Mouse (Mus musculus) forelimb bud, embryonic 11.5 days (tissue): Measurements from ENCODE around the gene Ptprs.

Experiments
- DNase-seq: peaks from one replicate; pipeline ENCODE4 v3.0.0-alpha.2; 2012; ENCODE audit warnings: low read depth, low spot score

Gene Ptprs

GRCm38 (mm10) chr17:56379281-56379834, 96.9 kb downstream of the Ptprs start:
- no peak for DNase-seq

DNA sequence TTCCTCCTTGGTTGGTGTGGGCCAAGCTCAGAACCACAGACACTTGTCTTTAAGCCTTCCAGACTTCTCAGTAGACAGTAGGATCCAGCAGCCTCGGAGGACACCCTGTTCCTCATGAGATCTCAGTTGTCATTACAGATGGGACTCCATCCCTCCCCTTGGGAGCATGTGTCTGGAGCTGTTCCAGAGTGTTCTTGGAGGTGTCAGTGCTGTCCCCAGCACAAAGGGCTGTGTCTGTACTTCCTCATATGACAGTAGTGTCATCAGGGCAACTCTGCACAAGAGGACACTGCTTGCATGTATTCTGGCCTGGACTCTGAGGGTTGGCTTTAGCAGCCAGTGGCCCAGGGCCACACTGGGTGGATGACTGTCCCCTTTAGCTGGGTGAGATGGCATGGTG, 101.4 kb downstream of the Ptprs start:
- DNase-seq: no peak

GRCm38 (mm10) chr17:56373136-56374034, 102.9 kb downstream of the Ptprs start:
- DNase-seq: no peak

DNA sequence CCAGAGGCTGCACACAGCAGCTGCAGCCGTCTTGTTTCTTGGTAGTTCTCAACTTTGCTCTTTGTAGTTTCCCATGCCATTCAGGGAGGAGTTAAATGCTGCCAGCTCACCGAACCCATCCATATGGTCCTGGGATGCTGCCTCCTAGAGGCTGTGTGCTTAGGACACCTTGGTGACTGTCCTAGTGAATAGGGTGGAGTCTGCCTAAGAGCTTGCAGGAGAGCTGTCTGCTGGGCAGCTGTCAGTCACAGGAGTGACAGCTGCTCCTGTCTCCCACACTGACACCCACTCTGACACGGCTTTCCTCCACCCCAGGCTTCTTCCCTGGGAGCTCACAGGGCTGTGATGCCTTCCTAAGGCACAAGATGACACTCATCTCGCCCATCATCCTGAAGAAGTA, 104.2 kb downstream of the Ptprs start:
- no peak for DNase-seq

DNA sequence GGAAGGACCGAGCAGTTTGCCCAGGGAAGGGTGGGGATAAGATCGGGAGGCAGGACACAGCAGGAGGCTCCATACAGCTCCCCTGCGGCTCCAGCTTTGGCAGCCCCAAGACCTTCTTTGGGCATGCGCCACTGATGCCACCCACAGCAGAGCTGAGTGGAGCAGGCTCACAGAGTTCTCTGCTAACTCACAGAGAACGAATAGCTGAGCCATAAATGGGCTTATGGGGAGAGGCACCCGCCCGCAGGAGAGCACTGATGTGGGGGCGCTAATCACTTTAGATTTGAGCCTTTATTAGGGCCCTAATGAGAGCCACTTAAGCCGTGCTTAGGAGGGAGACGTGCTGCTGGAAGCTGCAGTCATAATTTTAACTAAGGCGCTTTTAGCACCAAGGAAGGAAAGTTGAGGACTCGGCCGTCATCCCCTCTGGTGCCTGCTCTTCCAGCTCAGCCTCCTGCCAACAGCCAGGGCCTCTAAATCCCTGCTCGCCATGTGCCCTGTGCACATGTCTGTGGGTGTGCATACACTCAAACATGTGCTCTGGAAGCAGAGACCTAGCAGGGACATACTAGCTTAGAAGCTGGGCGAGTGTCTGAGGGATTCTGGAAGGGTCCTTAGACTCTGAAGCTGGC, 105.1 kb downstream of the Ptprs start:
- DNase-seq: no peak

DNA sequence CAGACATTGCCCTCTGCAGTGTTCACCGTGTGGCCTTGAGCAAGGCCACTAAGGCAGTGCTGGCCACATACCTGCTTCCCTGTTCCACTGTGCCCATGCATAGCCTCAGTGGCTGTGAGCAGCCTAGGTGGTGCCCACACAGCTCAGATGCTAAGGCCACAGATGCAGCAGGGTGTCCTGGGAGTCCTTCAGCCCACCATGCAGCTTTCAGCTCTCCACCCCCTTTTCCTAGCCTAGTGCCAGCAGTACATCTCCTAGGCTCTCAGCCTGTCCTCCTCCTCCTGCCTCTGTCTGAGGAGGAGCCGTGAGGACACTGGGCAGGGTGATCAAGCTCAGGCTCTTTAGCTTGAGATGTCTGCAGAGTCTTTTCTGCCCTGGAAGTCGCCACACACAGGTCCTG, 106.2 kb downstream of the Ptprs start:
- DNase-seq: no peak

GRCm38 (mm10) chr17:56368291-56368790, 107.9 kb downstream of the Ptprs start:
- DNase-seq: no peak

GRCm38 (mm10) chr17:56365791-56366673, 110.3 kb downstream of the Ptprs start:
- no peak for DNase-seq
